Mouse (Mus musculus) heart, adult 2 months (tissue): Measurements from ENCODE around the gene Olfr632. TPM values are rescaled to one million over a fixed set of nuclear protein-coding genes. Genes with fewer than 3 reads are reported as not detected.

Experiments
- DNase-seq, 2 experiments: peaks; one replicate each; pipeline ENCODE4 v3.0.0; 2021
- H3K27ac ChIP-seq: fragments of 200-600 bp; 2 replicates; pipeline ENCODE4 v1.8.1; 2022
- H3K27me3 ChIP-seq: fragments of 200-500 bp; 2 replicates; pipeline ENCODE4 v1.6.1; 2012; ENCODE audit warnings: mild to moderate bottlenecking, low read length, inconsistent platforms, mixed read lengths; ENCODE audit not compliant: control insufficient read depth, insufficient read depth
- H3K36me3 ChIP-seq: fragments of 200-500 bp; 2 replicates; pipeline ENCODE4 v1.6.1; 2012; ENCODE audit warnings: low read length, inconsistent platforms; ENCODE audit not compliant: control insufficient read depth, insufficient read depth
- H3K4me1 ChIP-seq: fragments of 200-500 bp; 2 replicates; pipeline ENCODE4 v1.6.1; 2011; ENCODE audit warnings: low read length; ENCODE audit not compliant: control insufficient read depth, insufficient read depth
- H3K4me3 ChIP-seq: fragments of 200-600 bp; 2 replicates; pipeline ENCODE4 v1.8.1; 2022
- H3K79me2 ChIP-seq: fragments of 200-500 bp; replicated peaks from 2 replicates; pipeline ENCODE4 v1.6.1; 2012; ENCODE audit warnings: mild to moderate bottlenecking, inconsistent platforms, low read length, moderate library complexity, mixed read lengths; ENCODE audit not compliant: control insufficient read depth, insufficient read depth
- H3K9ac ChIP-seq: fragments of 200-500 bp; 2 replicates; pipeline ENCODE4 v1.6.1; 2012; ENCODE audit warnings: low read depth, mild to moderate bottlenecking, control low read depth, inconsistent platforms, low read length, mixed read lengths
- CTCF ChIP-seq: fragments of 200-600 bp; IDR thresholded peaks from 2 replicates; pipeline ENCODE4 v1.8.1; 2022; ENCODE audit warnings: antibody characterized with exemption, mild to moderate bottlenecking, moderate library complexity
- EP300 ChIP-seq: fragments of 200-500 bp; IDR thresholded peaks from 2 replicates; pipeline ENCODE4 v1.6.1; 2011; ENCODE audit warnings: low read depth, low read length, control low read depth; ENCODE audit not compliant: insufficient read depth
- POLR2A ChIP-seq: fragments of 200-500 bp; IDR thresholded peaks from 2 replicates; pipeline ENCODE4 v1.6.1; 2011; ENCODE audit warnings: mild to moderate bottlenecking, low read depth, low read length, control low read depth; ENCODE audit not compliant: insufficient read depth
- WGBS: fragments of 180-500 bp; shearing (Covaris S2); methylation state at CpG from one replicate; pipeline ENCODE4 v1.1.7; 2018; 5-methylcytosine and 5-hydroxymethylcytosine counted together
- intact Hi-C: fragments of 180-260 bp; cut with DNase I; formaldehyde crosslinking; loops from one replicate; pipeline ENCODE4 v1.15.1; 2025
- polyA plus RNA-seq: library from polyadenylated mRNA; depleted of rRNA; stranded (reverse); fragments of >200 nt; gene quantifications from 2 replicates; pipeline ENCODE4 v1.2.3, GENCODE M21; 2012; rRNA removed
- total RNA-seq, 2 experiments: library from RNA; stranded (reverse); gene quantifications; 2 replicates each; pipeline ENCODE4 v1.2.3; 2021

Gene Olfr632
- total and polyA plus RNA-seq, 3 experiments, result not detected

DNA sequence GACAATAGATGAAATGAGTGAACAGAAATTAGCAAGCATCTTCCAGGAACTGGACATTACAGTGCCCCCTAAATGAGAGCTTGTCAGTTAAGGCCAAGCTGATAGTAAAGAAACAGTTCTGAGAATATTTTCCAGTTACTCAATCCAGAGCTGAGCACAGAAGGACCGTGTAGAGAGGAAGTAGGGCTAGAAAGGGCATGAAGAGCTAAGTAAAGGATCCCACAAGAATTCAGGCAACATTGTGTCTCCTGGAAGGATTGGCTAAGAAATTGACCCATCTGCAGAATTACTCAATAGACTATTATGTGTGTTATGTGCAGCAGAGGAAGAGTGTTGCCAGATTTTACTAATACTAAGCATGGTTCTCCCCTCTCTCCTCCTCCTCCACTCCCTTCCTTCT lies 37.6 kb downstream of the Olfr632 start:
- Histone ChIP-seq H3K36me3 (no peaks in the 10 kb centered on the region), H3K27ac (no peak overlapping the region), H3K4me3 (no peak overlapping the region), H3K4me1 (no peaks in the 10 kb centered on the region), H3K79me2 (no peaks in the 10 kb centered on the region), H3K27me3 (no peaks in the 10 kb centered on the region), H3K9ac (no peak overlapping the region)
- DNase-seq, result no peak
- intact Hi-C loops, result no loop called here
- TF ChIP-seq POLR2A (no peak), CTCF (no peak), EP300 (no peak)
- WGBS, result 20% methylated on average over 1 of the region's 1 CpGs

Other genes starting within 250 kb of the Olfr632 start
Only the 30 nearest of the 33 such genes appear.
- gene Olfr628, start 204.0 kb upstream of the Olfr632 start, total RNA-seq, result not detected
- not detected in 2 replicates for gene Olfr628, start 204.0 kb upstream of the Olfr632 start, polyA plus RNA-seq
- gene Olfr629, start 189.4 kb upstream of the Olfr632 start, total RNA-seq, result not detected
- gene Olfr629, start 189.4 kb upstream of the Olfr632 start, polyA plus RNA-seq, result not detected in 2 replicates
- not detected for gene Olfr630, start 177.0 kb upstream of the Olfr632 start, total RNA-seq
- not detected in 2 replicates for gene Olfr630, start 177.0 kb upstream of the Olfr632 start, polyA plus RNA-seq
- gene Olfr69, start 162.8 kb upstream of the Olfr632 start, total RNA-seq, result not detected
- not detected in 2 replicates for gene Olfr69, start 162.8 kb upstream of the Olfr632 start, polyA plus RNA-seq
- gene Olfr68, start 154.6 kb upstream of the Olfr632 start, total RNA-seq, result not detected
- not detected in 2 replicates for gene Olfr68, start 154.6 kb upstream of the Olfr632 start, polyA plus RNA-seq
- gene Olfr67, start 142.5 kb upstream of the Olfr632 start, total RNA-seq, result not detected
- gene Olfr67, start 142.5 kb upstream of the Olfr632 start, polyA plus RNA-seq, result not detected in 2 replicates
- gene Hbb-bt, start 120.4 kb upstream of the Olfr632 start, total RNA-seq, result 1,000 to 10,000 TPM in 1 of 2 experiments, 100 to 1,000 TPM in 1; 558 to 4,688 TPM
- 954 and 7,998 TPM in 2 replicates for gene Hbb-bt, start 120.4 kb upstream of the Olfr632 start, polyA plus RNA-seq
- gene Hbb-bs, start 106.3 kb upstream of the Olfr632 start, total RNA-seq, result over 10,000 TPM in 1 of 2 experiments, 1,000 to 10,000 TPM in 1; 5,780 to 41,164 TPM
- 10,215 and 68,774 TPM in 2 replicates for gene Hbb-bs, start 106.3 kb upstream of the Olfr632 start, polyA plus RNA-seq
- gene Hbb-bh2, start 93.8 kb upstream of the Olfr632 start, total RNA-seq, result not detected
- gene Hbb-bh2, start 93.8 kb upstream of the Olfr632 start, polyA plus RNA-seq, result not detected in 2 replicates
- not detected for gene Hbb-bh1, start 91.2 kb upstream of the Olfr632 start, total RNA-seq
- not detected in 2 replicates for gene Hbb-bh1, start 91.2 kb upstream of the Olfr632 start, polyA plus RNA-seq
- gene Hbb-y, start 81.1 kb upstream of the Olfr632 start, total RNA-seq, result not detected
- gene Hbb-y, start 81.1 kb upstream of the Olfr632 start, polyA plus RNA-seq, result not detected in 2 replicates
- gene Olfr66, start 48.1 kb upstream of the Olfr632 start, total RNA-seq, result not detected
- not detected in 2 replicates for gene Olfr66, start 48.1 kb upstream of the Olfr632 start, polyA plus RNA-seq
- not detected for gene Olfr64, start 39.9 kb upstream of the Olfr632 start, total RNA-seq
- gene Olfr64, start 39.9 kb upstream of the Olfr632 start, polyA plus RNA-seq, result not detected in 2 replicates
- gene Olfr65, start 30.9 kb upstream of the Olfr632 start, total RNA-seq, result not detected
- gene Olfr65, start 30.9 kb upstream of the Olfr632 start, polyA plus RNA-seq, result not detected in 2 replicates
- gene Olfr631, start 5.5 kb upstream of the Olfr632 start, total RNA-seq, result not detected
- not detected in 2 replicates for gene Olfr631, start 5.5 kb upstream of the Olfr632 start, polyA plus RNA-seq
- gene Olfr633, start 10.1 kb downstream of the Olfr632 start, total RNA-seq, result not detected
- not detected in 2 replicates for gene Olfr633, start 10.1 kb downstream of the Olfr632 start, polyA plus RNA-seq
- gene Olfr635, start 36.8 kb downstream of the Olfr632 start, total RNA-seq, result not detected
- gene Olfr635, start 36.8 kb downstream of the Olfr632 start, polyA plus RNA-seq, result not detected in 2 replicates
- not detected for gene Olfr638, start 64.4 kb downstream of the Olfr632 start, total RNA-seq
- gene Olfr638, start 64.4 kb downstream of the Olfr632 start, polyA plus RNA-seq, result not detected in 2 replicates
- gene Olfr639, start 83.0 kb downstream of the Olfr632 start, total RNA-seq, result under 1 TPM in 1 of 2 experiments, not detected in 1; 0.02 TPM
- gene Olfr639, start 83.0 kb downstream of the Olfr632 start, polyA plus RNA-seq, result not detected in 2 replicates
- not detected for gene Olfr640, start 91.2 kb downstream of the Olfr632 start, total RNA-seq
- gene Olfr640, start 91.2 kb downstream of the Olfr632 start, polyA plus RNA-seq, result not detected in 2 replicates
- not detected for gene Olfr641, start 101.1 kb downstream of the Olfr632 start, total RNA-seq
- not detected in 2 replicates for gene Olfr641, start 101.1 kb downstream of the Olfr632 start, polyA plus RNA-seq
- gene Olfr642, start 118.3 kb downstream of the Olfr632 start, total RNA-seq, result not detected
- gene Olfr642, start 118.3 kb downstream of the Olfr632 start, polyA plus RNA-seq, result not detected in 2 replicates
- not detected for gene 4930516K23Rik, start 127.1 kb downstream of the Olfr632 start, total RNA-seq
- gene 4930516K23Rik, start 127.1 kb downstream of the Olfr632 start, polyA plus RNA-seq, result not detected in 2 replicates
- gene Olfr644, start 137.5 kb downstream of the Olfr632 start, total RNA-seq, result not detected
- gene Olfr644, start 137.5 kb downstream of the Olfr632 start, polyA plus RNA-seq, result not detected in 2 replicates
- not detected for gene Olfr645, start 151.1 kb downstream of the Olfr632 start, total RNA-seq
- gene Olfr645, start 151.1 kb downstream of the Olfr632 start, polyA plus RNA-seq, result not detected in 2 replicates
- gene Olfr646, start 170.5 kb downstream of the Olfr632 start, total RNA-seq, result under 1 TPM in 1 of 2 experiments, not detected in 1; 0.08 TPM
- not detected in 2 replicates for gene Olfr646, start 170.5 kb downstream of the Olfr632 start, polyA plus RNA-seq
- not detected for gene Ubqln5, start 195.5 kb downstream of the Olfr632 start, total RNA-seq
- gene Ubqln5, start 195.5 kb downstream of the Olfr632 start, polyA plus RNA-seq, result 0.06 TPM in 1 of 2 replicates, not detected in the other
- not detected for gene Olfr643, start 203.1 kb downstream of the Olfr632 start, total RNA-seq
- gene Olfr643, start 203.1 kb downstream of the Olfr632 start, polyA plus RNA-seq, result not detected in 2 replicates
- gene Ubqln3, start 208.9 kb downstream of the Olfr632 start, total RNA-seq, result not detected
- 0.18 TPM in 2 replicates for gene Ubqln3, start 208.9 kb downstream of the Olfr632 start, polyA plus RNA-seq
- not detected for gene Ubqlnl, start 216.2 kb downstream of the Olfr632 start, total RNA-seq
- gene Ubqlnl, start 216.2 kb downstream of the Olfr632 start, polyA plus RNA-seq, result 0.06 and 0.14 TPM in 2 replicates